Mouse (Mus musculus): ENCODE results near the gene Ampd3.

DNA sequence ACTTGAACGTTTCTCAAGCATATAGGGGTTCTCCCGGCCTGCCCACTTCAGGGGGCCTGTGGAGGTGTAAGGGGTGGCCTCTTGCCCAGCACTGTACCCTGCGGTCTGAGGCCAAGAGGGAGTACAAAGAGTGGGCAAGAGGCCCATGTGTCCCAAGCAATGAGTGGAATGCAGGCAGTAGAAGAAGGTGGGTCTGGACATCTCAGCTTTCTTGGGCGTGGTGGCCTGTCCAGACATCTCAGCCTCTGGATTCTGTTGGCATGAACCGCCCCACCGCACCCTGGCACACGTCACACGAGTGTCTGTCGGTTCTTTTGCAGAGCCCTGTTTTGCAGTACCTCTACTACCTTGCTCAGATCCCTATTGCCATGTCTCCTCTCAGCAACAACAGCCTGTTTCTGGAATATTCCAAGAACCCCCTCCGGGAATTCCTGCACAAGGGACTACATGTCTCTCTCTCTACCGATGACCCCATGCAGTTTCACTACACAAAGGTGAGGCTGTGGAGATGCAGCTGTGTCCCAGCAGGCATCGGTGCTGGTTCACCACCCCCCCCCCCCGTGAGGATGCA is 39.5 kb downstream of the Ampd3 start:
- TF ChIP-seq CTCF (IDR thresholded peaks at IDR 0.05; ENCODE audit: borderline replicate concordance, insufficient read depth, low read depth, low read length) (no peak), POLR2A (IDR thresholded peaks at IDR 0.05; ENCODE audit: borderline replicate concordance, insufficient read depth, low read length) (no peak)
